Mouse (Mus musculus) adrenal gland, postnatal 4 days (tissue): ENCODE results near the gene Rac2. TPM values are rescaled to one million over a fixed set of nuclear protein-coding genes. Genes with fewer than 3 reads are reported as not detected.

Experiments used
- DNase-seq, 2 experiments: peaks; one replicate each; pipeline ENCODE4 v3.0.0; 2021 to 2022; ENCODE audit warnings: low spot score in 2 of 2, mixed read lengths in 2 of 2
- long read RNA-seq, 2 experiments: library from polyadenylated mRNA; stranded (forward); transcript quantifications; one replicate each; pipeline ENCODE4 v2.0.0; 2021
- total RNA-seq, 2 experiments: library from RNA; stranded (reverse); gene quantifications; 2 replicates each; pipeline ENCODE4 v1.2.3; 2021

Rac2 gene
- 10 to 100 TPM in 1 of 2 experiments, 1 to 10 TPM in 1; 9.4 to 10.4 TPM for total RNA-seq
- long read RNA-seq, experiment 1, transcript Rac2-201 (7 exons, 3,038 nt) = major isoform, 7 of 13 reads
- long read RNA-seq, experiment 1, partial matches to known transcripts = 3 of 13 reads
- long read RNA-seq, experiment 1, other reads (novel, unspliced or antisense) = 3 of 13 reads
- long read RNA-seq, experiment 2, transcript Rac2-201 (7 exons, 3,038 nt) = major isoform, 9 of 12 reads
- long read RNA-seq, experiment 2, partial matches to known transcripts = 1 of 12 reads
- long read RNA-seq, experiment 2, other reads (novel, unspliced or antisense) = 2 of 12 reads

DNA sequence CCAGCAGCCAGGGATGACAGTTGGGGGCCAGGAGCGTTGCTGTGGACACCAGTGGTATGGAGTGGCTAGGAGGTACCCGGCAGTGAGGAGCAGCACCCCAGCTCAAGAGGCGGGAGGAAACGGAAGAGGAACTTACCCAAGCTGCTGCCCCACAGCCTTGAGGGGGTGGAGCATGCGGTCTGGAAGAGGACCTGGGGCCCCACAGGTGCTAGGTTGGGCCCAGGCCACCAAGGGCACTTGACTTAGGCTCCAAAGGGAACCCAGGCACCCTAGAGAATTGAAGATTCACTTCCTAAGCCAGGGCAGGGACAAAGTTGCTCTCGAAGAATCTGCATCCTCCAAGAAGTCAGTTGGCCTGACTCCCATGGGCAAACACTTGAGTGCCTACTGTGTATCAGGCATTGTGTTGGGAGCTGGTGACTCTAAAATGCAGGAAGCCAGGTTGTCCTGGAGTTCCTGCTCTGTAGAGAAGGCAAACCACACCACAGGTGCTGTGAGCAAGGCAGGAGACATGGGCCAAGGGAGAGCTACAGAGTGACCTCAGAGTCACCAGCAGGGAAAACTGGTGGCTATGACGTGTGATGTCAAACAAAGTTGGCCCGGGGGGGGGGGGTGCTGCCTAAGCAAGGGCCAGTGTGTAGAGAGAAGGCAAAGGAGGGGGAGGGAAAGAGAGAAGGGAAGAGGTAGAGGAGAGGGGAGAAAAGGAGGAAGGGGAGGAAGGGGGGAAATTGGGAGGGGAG, at the start of gene Rac2:
TSS of gene Rac2 (minus strand) at position 126 of the 740 bp plus-strand sequence.
- no peak for DNase-seq

DNA sequence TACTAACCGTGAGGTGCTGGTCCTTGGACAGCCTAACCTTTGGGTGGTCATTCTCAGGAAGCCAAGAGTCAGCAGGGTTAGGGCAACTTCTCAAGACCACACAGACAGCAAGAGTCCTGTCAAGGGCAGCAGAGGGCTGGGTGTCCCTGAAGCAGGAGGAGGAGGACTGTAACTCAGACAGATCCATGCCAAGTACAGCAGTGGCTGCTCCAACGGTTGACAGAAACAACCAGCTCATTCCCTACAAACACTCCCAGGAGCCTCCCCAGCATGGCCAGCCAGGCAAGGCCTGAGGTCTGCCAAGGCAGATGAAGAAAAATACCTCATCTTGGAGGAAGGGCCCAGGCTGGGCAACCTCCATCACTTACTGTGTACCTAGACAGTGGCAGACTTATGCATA, 44.4 kb upstream of the Rac2 start:
- no peak for DNase-seq

DNA sequence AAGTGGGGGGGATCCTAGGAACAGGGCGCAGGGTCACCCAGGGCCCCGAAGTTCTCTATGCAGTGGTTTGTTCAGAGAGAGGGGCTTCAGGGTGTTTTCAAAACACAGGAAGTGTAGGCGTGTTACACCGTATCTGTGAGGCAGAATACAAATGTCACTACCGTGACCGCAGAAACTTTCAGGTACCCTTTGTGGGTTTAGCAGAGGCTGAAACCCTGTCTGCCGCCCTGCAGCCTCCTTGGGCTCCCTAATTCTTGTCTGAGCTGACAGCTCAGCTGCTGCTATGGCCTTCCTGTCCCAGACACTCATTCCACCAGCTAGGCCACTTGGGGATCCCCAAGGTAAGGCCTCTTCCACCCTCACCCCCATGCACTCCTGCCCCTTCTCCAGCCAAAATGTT, 42.0 kb upstream of the Rac2 start:
- DNase-seq = no peak

DNA sequence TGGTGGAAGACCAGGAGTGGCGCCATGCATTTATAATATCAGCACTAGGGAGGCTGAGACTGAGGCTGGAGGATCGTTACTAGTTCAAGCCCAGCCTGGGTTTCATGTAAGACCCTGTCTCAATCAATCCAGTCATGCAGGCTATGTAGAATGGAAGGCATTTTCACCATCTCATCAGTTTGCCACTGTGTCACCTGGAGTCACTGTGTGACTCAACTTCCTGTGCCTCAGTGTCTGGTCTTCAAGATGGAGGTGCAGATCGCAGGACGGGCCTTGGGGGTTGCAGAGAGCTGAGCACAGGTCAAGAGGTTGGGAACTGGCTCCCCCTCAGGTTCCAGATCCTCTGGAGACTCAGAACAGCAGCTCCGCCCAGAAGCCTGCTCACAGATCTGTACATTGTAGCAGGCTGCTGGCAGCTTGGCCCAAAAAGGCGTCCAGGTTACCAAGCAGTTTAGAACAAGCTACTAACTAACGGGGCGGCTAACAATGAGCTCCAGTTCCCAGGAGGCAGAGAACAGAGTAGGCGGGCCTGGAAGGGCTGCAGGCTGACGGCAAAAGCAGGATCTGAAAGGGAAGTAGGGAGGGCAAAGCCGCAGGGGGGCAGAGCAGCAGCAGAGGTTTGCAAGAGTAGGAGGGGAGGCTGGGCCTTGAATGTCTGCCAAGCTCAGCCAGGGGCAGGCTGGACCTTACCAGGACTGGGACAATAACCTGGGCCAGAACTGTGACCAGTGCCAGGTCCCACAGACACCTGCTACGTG, 38.3 kb upstream of the Rac2 start:
- DNase-seq = no peak

DNA sequence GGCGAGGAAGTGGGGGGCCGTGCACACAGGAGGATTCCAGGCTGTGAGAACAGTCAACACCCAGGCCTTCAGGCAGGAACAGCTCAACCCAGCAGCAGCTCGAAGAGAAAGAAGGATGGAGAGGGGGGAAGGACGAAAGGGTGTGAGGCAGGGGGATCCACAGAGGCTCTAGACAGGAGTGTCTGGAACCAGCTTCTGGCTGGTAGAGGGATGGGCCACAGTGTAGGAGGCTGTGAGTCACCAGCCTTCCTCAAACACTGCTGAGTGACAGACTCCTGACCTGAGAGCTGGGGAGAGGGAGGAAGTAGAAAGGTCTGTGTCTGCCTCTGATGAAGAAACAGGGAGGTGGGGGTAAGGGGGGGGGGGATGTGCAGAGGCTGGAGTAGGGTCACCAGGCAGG, 34.9 kb upstream of the Rac2 start:
- DNase-seq = no peak

DNA sequence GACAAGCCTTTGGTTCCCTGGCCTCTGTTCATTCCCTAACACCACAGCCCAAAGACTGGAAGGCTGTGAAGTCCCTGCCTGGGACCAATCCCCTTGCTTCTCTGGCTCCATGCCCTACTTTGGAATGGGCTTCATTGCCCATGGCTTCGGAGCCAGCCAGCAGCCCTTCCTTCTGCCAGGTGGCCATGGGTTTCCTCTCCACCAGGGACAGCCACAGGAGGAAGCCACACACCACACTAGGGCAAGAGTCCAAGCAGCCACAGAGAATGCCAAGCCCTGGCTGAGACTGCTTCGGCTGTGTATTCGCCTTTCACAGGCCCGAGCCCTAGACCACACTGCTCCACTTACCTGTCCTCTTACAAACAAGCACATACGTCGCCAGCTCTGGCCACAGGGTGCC, 33.5 kb upstream of the Rac2 start:
- DNase-seq = no peak

- DNase-seq = no peak
Measured at GRCm38 (mm10) chr15:78605371-78605791, 32.8 kb upstream of the Rac2 start.

DNA sequence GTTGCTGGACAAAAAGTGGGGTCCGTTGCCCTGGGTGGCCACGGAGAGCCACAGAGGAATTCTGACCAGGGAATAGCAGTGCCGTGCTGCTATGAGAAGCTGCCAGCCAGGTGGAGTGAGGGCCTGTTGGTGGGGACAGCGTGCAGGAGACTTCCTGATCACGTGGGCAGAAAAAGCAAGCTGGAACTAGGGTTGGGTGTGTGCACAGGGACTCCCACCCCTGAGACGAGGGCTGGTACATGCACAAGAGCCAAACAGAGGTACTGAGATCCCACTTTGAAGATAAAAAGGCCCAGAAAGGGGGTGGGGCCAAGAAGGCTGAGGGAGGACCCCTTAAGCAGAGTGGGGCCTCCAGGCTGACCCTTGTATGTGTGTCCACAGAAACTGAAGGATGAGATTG, 31.7 kb upstream of the Rac2 start:
- no peak for DNase-seq

DNA sequence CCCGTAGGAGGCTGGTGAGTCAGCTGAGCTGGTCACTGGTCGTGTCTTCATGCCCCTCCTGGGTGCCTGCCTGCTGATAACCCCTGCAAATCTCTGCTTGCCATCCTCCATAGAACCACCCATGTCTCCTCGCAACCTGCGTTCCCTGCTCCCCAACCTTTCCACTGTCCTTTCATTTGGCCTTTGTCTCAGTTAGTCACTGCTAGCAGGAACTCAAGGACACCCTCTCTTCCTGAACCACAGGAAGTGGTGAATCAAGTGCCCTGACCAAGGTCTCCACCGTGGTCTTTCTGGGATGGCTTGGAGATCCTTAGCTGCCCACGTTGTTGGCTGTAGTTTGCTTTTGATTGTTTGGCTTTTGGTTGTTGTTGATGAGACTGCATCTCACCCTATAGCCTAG, 28.6 kb upstream of the Rac2 start:
- DNase-seq = no peak

DNA sequence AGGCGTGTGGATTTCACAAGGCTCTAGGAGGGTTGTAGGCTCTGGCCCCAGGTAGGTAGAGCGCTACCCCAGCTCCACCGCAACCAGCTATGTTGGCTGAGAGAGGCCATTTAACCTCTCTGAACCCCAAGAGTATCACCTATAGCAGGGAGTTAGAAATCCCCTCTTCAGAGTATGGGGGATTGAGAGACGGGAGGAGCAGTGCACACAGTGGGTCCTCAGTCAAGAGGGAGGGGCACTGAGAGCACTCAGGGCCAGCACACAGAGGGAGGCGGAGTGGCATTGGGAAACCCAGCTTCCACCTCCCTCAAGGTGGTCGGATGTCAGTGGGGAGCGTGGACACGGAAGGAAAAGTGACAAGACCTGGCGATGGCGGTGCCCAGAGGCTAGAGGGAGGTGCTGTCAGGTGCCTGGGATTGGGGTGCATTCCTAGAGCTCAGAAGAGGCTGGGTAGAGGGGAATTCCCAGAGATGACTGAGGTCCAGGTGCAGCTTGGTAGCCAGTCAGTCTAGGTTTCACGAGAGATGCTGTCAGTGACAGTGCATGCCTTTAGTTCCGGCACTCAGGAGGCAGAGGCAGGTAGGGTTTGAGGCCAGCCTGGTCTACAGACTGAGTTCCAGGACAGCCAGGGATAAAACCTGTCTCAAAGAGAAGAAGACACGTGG, 27.1 kb upstream of the Rac2 start:
- no peak for DNase-seq

GRCm38 (mm10) chr15:78599124-78599523, 26.5 kb upstream of the Rac2 start:
- DNase-seq = no peak

DNA sequence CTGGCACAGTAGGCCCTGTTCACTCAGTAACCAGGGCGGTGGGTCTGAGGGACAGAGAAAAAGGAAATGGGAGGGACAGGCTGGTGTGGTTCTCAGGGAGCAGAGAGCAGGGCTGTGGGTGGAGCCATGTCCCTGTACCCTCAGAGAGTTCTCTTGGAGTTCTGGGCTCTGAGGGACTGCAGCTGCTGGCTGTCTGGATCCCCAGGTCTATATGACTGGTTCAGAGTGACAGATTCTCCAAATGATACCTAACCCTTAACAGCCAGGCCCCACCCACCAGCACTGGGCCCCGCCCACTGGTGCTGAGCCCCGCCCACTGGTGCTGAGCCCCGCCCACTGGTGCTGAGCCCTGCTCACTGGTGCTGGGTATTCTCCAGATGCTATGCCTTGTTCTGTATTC, 25.1 kb upstream of the Rac2 start:
- no peak for DNase-seq

DNA sequence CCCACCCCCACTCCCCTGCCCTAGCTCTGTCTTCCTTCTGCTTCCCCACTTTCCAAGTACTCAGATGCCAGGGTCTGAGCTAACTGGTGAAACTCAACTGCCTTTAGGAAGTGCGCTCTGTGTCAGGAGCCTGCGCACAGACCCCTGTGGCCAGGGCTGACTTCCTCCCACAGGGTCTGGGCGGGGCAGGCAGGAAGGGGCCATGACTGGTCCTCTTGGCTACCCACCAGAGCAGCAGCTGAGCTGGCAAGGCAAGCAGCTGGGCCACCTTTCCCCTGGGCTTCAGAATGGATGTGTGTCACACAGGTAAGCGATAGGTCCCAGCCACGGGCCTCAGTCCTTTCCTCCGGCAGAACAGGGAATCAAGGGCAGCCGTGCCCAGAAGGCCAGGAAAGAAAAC, 24.3 kb upstream of the Rac2 start, which contains the start of gene Cyth4:
TSS of gene Cyth4 (plus strand) at position 134 of the 400 bp plus-strand sequence.
- DNase-seq = no peak

- DNase-seq = no peak
Measured at GRCm38 (mm10) chr15:78596504-78596903, 23.9 kb upstream of the Rac2 start.

DNA sequence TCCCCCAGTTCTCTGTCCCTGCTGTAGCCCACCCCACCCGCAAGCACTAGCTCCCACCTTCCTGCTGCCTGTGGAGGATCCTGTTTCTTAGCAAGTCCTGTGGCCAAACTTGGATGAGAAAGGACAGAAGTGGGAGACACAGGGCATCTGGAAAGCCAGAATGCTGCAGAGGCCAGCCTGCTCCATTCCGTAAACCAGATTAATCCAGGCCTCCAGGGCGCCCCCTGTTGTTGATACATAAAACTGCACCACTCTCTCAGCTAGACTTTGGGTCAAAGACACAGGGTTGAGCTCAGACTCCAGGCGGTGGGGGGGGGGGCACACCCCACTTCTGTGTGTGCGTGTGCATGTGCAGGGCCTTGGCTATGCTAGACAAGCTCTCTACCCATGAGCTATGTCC, 22.9 kb upstream of the Rac2 start:
- DNase-seq = no peak

DNA sequence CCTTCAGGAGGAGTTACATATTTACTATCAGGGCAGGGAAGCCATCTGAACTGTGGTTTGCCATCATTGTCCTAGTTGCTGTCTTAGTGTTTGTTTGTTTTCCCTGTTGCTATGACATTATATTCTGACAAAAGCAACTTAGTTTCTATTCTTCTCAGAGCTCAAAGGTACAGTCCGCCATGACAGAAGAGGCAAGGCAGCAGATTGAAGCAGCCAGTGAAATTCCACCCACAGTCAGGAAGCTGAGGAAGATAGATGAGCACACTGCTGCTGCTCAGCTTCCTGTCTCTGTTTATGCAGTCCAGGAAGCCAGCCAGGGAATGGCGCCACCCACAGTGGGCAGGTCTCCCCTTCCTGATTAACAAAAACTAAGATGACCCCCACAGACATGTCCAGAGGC, 22.2 kb upstream of the Rac2 start:
- no peak for DNase-seq

GRCm38 (mm10) chr15:78593896-78594425, 21.4 kb upstream of the Rac2 start:
- no peak for DNase-seq

GRCm38 (mm10) chr15:78592452-78592968, 19.9 kb upstream of the Rac2 start:
- DNase-seq = no peak

DNA sequence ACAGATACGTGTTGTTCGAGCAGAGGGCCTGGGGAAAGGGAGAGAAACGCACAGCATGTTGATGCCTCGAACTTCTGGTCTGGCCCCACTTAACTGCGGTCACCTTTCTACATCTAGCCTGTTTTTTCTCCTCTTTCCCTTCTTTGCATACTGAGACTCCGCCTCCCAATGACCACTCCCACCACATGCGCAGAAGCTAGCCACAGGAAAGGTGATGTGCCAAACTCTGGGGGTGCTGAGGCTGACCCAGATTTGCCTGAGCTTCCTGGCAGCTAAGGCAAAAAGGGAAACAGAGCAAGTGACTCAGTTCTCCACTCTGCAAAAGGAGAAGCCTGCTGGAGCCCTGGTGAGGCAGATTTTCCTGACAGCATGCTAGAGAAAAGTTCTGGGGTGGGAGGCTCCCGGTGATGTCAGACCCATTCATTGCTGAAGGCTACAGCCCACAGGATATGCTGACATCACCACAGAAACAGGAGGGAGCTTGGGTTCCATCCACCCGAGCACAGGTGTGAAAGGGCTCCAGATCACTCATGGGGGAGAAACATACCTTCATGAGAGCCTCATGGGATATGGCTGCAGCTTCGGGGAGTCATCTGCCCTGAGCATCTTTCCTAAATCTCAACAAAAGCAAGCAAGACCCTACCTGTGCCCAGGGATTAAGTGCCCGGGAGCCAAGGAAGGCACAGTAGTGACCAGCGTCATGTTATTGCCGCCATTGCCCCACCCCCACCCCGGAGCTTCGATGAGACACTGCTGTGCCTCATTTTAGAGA, 19.3 kb upstream of the Rac2 start:
- no peak for DNase-seq

DNA sequence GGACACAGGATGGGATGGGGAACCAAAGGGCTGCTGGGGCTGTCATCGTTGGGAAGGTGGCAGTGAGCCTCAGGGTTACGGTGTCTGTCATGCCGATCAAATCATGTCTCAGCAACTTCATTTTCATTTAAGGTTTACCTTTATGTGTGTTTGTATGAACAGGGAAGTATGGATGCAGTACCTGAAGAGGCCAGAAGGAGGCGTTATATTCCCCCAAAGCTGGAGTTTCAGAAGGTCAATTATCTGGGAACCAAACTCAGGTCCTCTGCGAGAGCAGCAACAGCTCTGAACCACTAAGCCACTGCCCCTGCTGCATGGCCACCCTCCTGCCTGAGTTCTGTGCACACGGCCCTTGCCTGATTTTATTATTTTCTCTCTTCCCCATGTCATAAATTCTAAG, 18.2 kb upstream of the Rac2 start:
- no peak for DNase-seq
